Mouse (Mus musculus) midbrain, embryonic 16.5 days (tissue): Measurements from ENCODE around the gene Runx2. TPM values are rescaled to one million over a fixed set of nuclear protein-coding genes. Genes with fewer than 3 reads are reported as not detected.

ENCODE experiments used
- ATAC-seq: fragments of 200-750 bp; cut with Nextera tagmentation; 2 replicates; pipeline ENCODE4 v1.8.0; 2017; ENCODE audit warnings: moderate TSS enrichment
- H3K27ac ChIP-seq: fragments of 300-500 bp; sonication (generic); 2 replicates; pipeline ENCODE4 v1.5.1; 2014; ENCODE audit warnings: mild to moderate bottlenecking, low read length, mixed read lengths
- H3K27me3 ChIP-seq: fragments of 300-500 bp; sonication (generic); 2 replicates; pipeline ENCODE4 v1.6.1; 2014; ENCODE audit warnings: low read depth, low read length, mixed read lengths; ENCODE audit not compliant: control insufficient read depth, insufficient read depth
- H3K36me3 ChIP-seq: fragments of 300-500 bp; sonication (generic); 2 replicates; pipeline ENCODE4 v1.6.1; 2014; ENCODE audit warnings: mild to moderate bottlenecking, low read length, moderate library complexity, mixed read lengths; ENCODE audit not compliant: control insufficient read depth, insufficient read depth
- H3K4me1 ChIP-seq: fragments of 300-500 bp; sonication (generic); 2 replicates; pipeline ENCODE4 v1.6.1; 2014; ENCODE audit warnings: mild to moderate bottlenecking, low read length, mixed read lengths; ENCODE audit not compliant: control insufficient read depth, insufficient read depth
- H3K4me2 ChIP-seq: fragments of 300-500 bp; sonication (generic); 2 replicates; pipeline ENCODE4 v1.6.1; 2014; ENCODE audit warnings: mild to moderate bottlenecking, low read length, mixed read lengths
- H3K4me3 ChIP-seq: fragments of 300-500 bp; sonication (generic); 2 replicates; pipeline ENCODE4 v1.5.1; 2014; ENCODE audit warnings: low read depth, mild to moderate bottlenecking, low read length, moderate library complexity, mixed read lengths
- H3K9ac ChIP-seq: fragments of 300-500 bp; sonication (generic); 2 replicates; pipeline ENCODE4 v1.6.1; 2014; ENCODE audit warnings: low read depth, low read length, mixed read lengths
- H3K9me3 ChIP-seq: fragments of 300-500 bp; sonication (generic); replicated peaks from 2 replicates; pipeline ENCODE4 v1.6.1; 2014; ENCODE audit warnings: mild to moderate bottlenecking, low read length, mixed read lengths; ENCODE audit not compliant: control insufficient read depth, poor library complexity, severe bottlenecking
- WGBS: fragments of 180-500 bp; shearing (Covaris S2); extraction: QIAGEN DNeasy Blood & Tissue Kit; methylation state at CpG from one replicate; pipeline ENCODE4 v1.1.7; 2014; 5-methylcytosine and 5-hydroxymethylcytosine counted together
- polyA plus RNA-seq: library from polyadenylated mRNA; unstranded; fragments of >200 nt; fragmentation: Nextera tagmentation; extraction: Ambion mirVana; gene quantifications from 2 replicates; pipeline ENCODE4 v1.2.1, GENCODE M21; 2015

Gene Runx2
- polyA plus RNA-seq, 1 experiment from 2014 or later = 0.53 TPM

DNA sequence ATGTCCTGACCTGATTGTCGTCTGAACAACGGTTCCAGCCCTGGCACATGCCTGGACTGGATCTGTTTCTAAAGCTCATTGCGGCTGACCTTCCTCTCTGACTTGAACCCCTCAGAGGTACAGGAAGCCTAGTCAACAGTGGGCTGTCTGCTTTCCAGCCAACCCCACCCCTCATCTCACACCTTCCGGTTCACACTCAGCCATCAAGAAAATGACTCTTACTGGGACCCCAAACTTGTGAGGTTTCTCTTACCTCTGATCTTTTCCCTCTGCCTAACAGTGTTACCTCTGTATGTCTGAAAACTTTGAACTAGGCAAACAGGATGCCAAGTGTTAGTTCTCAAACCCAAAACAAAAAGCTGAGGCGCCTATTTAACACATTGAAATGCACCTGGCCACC lies 247.6 kb downstream of the Runx2 start:
- H3K4me1 ChIP-seq = 0 out of 2 replicates have a peak, but pooled peaks cover 3% of the 10 kb centered on the region
- H3K4me3 ChIP-seq = no peak overlapping the region
- no peak overlapping the region for H3K4me2 ChIP-seq
- H3K9me3 ChIP-seq = no peaks in the 10 kb centered on the region
- WGBS = 95% methylated on average over 5 of the region's 5 CpGs
- no peaks in the 10 kb centered on the region for H3K36me3 ChIP-seq
- no peaks in the 10 kb centered on the region for H3K27me3 ChIP-seq
- H3K9ac ChIP-seq = no peak overlapping the region
- H3K27ac ChIP-seq = no peak overlapping the region
- no peak for ATAC-seq

DNA sequence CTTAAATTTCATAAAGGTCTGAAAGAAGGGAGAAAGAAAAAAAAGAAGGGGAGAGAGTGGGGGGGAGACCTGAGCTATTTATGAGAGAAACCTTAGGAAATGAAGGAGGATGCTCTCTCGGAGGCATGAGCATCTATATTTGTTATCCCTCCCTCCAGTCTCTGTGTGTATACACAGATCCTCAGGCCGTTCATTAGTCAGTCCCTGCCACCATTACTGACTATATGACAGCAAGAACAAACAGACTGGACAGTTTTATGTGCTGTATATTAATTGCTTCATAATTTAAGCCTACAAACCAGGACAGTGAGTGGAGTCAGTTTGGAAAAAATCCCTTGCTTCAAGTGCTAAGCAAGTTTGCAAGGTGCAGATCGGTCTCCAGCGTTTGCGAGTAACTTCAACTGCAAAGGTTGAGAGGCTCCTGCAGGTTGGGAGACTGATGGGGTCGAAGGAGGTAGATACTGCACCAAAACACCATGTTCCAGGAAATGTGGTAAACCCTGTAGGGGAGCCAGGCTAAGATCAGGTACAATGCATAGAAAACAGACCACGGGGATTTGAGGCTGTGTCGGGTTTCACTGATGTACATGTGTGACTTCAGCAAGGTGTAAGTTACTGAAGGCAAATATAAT lies 248.6 kb downstream of the Runx2 start:
- WGBS = 79% methylated on average over 8 of the region's 8 CpGs
- H3K4me2 ChIP-seq = no peak overlapping the region
- H3K9ac ChIP-seq = no peak overlapping the region
- H3K4me3 ChIP-seq = no peak overlapping the region
- H3K27me3 ChIP-seq = no peaks in the 10 kb centered on the region
- no peaks in the 10 kb centered on the region for H3K9me3 ChIP-seq
- H3K36me3 ChIP-seq = no peaks in the 10 kb centered on the region
- no peak for ATAC-seq
- H3K27ac ChIP-seq = no peak overlapping the region
- H3K4me1 ChIP-seq = 0 out of 2 replicates have a peak, but pooled peaks cover 3% of the 10 kb centered on the region

DNA sequence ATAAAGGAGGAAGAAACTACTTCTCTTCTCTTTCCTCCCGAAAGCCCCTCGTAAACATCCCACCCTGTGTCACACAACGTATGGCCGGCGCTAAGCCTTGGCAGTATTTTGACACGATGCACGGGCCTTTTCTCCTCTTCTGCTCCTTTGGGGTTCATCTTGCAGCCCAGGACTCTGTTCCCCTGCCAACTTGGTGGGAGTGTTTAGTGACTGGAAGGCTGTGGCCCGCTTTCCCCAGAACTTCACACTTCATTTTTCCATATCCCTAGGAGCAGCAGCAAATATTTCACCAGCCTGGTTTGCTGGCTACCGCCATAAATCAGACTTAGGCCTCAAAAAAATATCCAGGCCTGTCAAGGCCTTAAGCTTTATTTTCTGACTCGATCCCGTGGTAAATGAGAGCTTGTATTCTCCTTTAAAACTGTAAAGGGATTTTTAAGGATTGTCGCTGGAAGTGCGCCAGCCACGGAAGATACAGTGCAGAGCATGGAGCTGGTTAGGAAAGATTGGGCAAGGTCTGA lies 249.2 kb downstream of the Runx2 start:
- Histone ChIP-seq H3K4me1 (0 out of 2 replicates have a peak, but pooled peaks cover 3% of the 10 kb centered on the region), H3K27me3 (no peaks in the 10 kb centered on the region), H3K27ac (no peak overlapping the region; the same call in 1 of the 2 replicates), H3K36me3 (no peaks in the 10 kb centered on the region), H3K9me3 (no peaks in the 10 kb centered on the region), H3K4me3 (no peak overlapping the region), H3K9ac (no peak overlapping the region), H3K4me2 (no peak overlapping the region)
- no peak for ATAC-seq
- 66% methylated on average over 14 of the region's 14 CpGs for WGBS

DNA sequence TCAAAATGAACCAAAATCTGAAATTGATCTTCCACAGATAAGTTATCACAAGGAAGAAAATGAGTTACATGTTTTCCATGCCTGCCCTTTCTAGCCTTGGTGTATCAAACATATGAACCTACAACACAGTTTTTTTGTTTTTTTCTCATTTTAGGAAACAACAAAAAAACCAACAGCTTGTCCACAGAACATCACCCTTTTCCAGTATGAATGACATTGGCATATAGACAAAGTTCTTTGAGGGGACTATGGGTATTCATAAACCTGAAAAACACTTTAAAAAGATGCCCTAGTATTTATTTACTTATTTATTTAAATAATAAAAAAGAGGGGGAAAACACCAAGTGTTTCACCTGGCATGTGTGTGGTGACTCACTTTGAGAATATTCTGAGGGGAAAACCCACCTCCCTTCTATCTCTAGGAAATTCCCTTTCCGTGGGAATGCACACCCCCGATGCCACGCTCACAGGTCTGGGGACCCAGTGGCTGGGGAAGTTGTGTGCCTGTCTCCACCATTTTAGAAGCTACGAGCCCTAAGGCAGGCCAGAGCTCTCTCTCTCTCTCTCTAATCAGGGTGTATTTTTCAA lies 249.9 kb downstream of the Runx2 start:
- Histone ChIP-seq H3K4me3 (no peak overlapping the region), H3K9me3 (no peaks in the 10 kb centered on the region), H3K27ac (no peak overlapping the region), H3K36me3 (no peaks in the 10 kb centered on the region), H3K27me3 (no peaks in the 10 kb centered on the region), H3K4me2 (no peak overlapping the region), H3K4me1 (0 out of 2 replicates have a peak, but pooled peaks cover 3% of the 10 kb centered on the region), H3K9ac (no peak overlapping the region)
- ATAC-seq = no peak
- WGBS = 80% methylated on average over 4 of the region's 4 CpGs

DNA sequence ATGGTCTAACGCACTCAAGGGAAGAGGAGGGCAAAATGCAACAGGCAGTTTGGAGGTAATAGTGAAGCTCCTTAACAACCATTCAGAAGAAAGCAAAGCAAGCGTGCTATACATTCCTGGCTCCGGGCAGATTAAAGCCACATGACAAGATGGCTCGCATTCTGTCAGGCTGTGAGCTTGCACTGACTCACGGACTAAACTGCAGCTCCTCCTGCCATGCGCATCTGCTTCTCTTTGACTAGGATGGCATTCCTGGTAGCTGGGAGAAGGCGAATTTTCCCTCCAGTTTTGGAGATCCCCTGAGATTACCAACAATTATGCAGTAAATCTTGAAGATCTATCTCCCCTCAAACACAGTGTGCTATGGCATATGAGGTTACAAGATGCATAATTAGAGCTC lies 254.6 kb downstream of the Runx2 start:
- ATAC-seq = no peak
- Histone ChIP-seq H3K9me3 (no peaks in the 10 kb centered on the region), H3K27me3 (no peaks in the 10 kb centered on the region), H3K4me3 (no peak overlapping the region), H3K4me2 (no peak overlapping the region), H3K36me3 (no peaks in the 10 kb centered on the region), H3K4me1 (no peaks in the 10 kb centered on the region), H3K9ac (no peak overlapping the region), H3K27ac (no peak overlapping the region)
- 60% methylated on average over 7 of the region's 7 CpGs for WGBS

DNA sequence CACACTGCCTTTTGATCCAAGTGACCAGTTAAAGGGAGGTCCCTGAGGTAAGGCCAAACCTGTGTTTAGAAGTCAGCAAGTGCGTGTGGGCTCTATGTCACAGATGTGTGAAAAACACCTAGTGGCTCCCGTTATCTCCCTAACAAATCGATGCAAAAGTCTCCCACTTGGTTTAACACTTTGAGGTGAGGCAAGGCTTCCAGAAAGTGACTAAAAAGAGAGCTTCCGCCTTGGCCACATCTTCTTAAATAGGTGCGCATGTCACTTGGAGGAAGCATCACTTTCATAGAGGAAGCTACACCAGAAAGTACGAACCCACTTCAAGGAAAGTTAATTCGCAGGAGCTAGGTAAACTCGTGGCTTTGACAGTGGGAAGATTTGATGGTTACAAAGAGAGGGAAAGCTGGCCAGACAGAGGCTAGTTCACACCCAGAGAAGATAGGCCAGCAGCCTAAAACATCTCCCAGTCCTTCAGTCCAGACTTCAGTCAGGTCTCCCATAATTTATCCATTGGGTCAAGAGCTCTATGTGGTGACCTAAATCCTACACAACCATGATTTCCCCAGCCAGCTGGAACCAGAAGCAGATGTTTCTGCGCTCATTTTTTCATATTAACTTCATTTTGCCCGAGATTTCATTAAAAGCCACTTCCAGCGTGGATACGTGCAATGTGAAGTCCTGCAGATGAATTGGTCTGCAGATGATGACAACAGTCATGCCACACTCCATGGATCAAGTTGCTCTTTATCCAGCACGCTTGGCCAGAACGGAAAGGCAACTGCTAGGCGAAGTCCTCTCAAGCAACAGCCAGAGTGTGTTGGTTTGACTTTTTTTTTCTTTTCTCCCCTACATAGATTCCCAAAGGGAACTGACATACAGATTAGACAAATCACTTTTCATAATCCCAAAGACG lies 257.1 kb downstream of the Runx2 start:
- 89% methylated on average over 16 of the region's 16 CpGs for WGBS
- H3K4me2 ChIP-seq = no peak overlapping the region
- no peaks in the 10 kb centered on the region for H3K27me3 ChIP-seq
- H3K4me3 ChIP-seq = no peak overlapping the region
- H3K9me3 ChIP-seq = no peaks in the 10 kb centered on the region
- no peak overlapping the region for H3K9ac ChIP-seq
- no peaks in the 10 kb centered on the region for H3K36me3 ChIP-seq
- no peak overlapping the region for H3K27ac ChIP-seq
- ATAC-seq = no peak
- no peaks in the 10 kb centered on the region for H3K4me1 ChIP-seq

DNA sequence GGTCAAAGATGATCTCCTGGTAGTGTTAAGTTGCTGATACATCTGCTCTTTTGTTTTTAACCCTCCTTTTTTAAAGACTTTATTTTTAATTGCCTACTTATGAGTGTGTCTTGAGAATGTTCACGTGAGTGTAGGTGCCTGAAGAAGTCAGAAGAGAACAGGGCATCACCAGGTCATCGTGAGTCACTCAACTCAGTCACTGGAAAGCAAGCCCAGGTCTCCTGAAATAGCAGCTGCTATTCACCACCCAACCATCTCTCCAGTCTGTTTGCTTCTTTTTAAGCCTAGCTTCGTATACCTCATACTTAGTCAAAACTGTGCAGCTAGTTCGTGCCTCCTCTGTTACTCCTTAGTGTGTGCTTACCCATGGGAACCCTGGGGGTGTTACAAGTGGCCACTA lies 259.7 kb downstream of the Runx2 start:
- Histone ChIP-seq H3K27ac (no peak overlapping the region), H3K9ac (no peak overlapping the region), H3K4me1 (no peaks in the 10 kb centered on the region), H3K4me3 (no peak overlapping the region), H3K36me3 (no peaks in the 10 kb centered on the region), H3K27me3 (no peaks in the 10 kb centered on the region), H3K9me3 (no peaks in the 10 kb centered on the region), H3K4me2 (no peak overlapping the region)
- no peak for ATAC-seq
- WGBS = 89% methylated on average over 4 of the region's 4 CpGs

DNA sequence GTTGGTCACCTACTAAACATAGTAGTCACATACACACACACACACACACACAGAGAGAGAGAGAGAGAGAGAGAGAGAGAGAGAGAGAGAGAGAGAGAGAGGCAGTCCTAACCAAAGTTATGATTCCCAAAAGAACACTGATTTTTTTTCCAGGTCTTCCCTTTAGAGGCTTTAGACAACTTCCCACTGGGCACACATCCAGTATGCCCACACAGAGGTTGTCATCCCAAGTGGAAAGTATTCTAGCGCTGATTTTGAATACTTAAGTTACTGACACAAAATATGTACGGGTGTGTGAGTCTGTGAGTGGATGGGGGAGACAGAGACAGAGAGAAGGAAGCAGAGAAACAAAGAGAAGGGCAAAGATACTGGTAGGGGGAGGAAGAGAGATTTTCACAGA lies 265.0 kb downstream of the Runx2 start:
- 61% methylated on average over 2 of the region's 2 CpGs for WGBS

DNA sequence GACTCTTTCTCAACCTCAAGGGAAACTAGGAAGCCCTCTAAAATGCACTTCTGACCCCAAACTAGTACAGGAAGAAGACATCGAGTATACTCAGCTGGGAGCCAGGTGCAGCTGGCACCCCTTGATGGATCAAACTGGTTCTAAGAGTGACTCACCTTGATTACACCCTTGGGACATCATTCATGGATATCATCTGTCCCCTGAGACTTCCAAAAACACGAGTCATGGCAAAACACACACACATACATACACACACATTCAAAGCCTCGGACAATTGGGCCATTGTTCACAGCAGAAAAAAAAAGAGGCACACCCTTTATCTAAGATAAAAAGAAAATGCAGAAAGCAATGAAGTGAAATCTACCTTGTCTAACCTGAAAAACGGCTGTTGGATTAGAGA lies 266.7 kb downstream of the Runx2 start:
- Histone ChIP-seq H3K9ac (no peak overlapping the region), H3K4me3 (no peak overlapping the region), H3K27me3 (no peaks in the 10 kb centered on the region), H3K36me3 (no peaks in the 10 kb centered on the region), H3K9me3 (no peaks in the 10 kb centered on the region), H3K27ac (no peak overlapping the region), H3K4me1 (no peaks in the 10 kb centered on the region), H3K4me2 (no peak overlapping the region)
- WGBS = 79% methylated on average over 4 of the region's 4 CpGs
- no peak for ATAC-seq

More for the DNA sequence above, 265.0 kb downstream of the Runx2 start:
- Histone ChIP-seq H3K4me3 (no peak overlapping the region), H3K4me1 (no peaks in the 10 kb centered on the region), H3K4me2 (no peak overlapping the region), H3K9me3 (no peaks in the 10 kb centered on the region), H3K27ac (no peak overlapping the region), H3K9ac (no peak overlapping the region), H3K27me3 (no peaks in the 10 kb centered on the region), H3K36me3 (no peaks in the 10 kb centered on the region)
- ATAC-seq = no peak
